Mouse (Mus musculus): ENCODE data around the gene Homer3. TPM values are rescaled to one million over a fixed set of nuclear protein-coding genes. Genes with fewer than 3 reads are reported as not detected.

Gene Homer3
- total and polyA plus RNA-seq, 2 experiments from 2014 or later, result 21.2 to 40.3 TPM

- WGBS, result 79% methylated on average over 5 of the region's 5 CpGs
- Histone ChIP-seq H3K36me3 (ENCODE audit: insufficient read depth, low read length) (peaks cover 20% of the 10 kb centered on the region; the same call in 1 of the 2 replicates), H3K27me3 (ENCODE audit: insufficient read depth, low read length) (no peaks in the 10 kb centered on the region), H3K27ac (peak overlapping the region; percentile 97; the same call in 1 of the 2 replicates), H3K4me1 (ENCODE audit: insufficient read depth, low read length) (peaks cover 25% of the 10 kb centered on the region), H3K4me3 (ENCODE audit: low read length) (no peak overlapping the region), H3K9ac (replicated peaks; ENCODE audit: low read length) (peak overlapping the region; percentile 92; the same call in 1 of the 2 replicates), H3K9me3 (ENCODE audit: low read length) (no peaks in the 10 kb centered on the region), H3K4me2 (ENCODE audit: low read depth, low read length) (peak overlapping the region; percentile 82; the same call in 1 of the 2 replicates)
- ATAC-seq (no peak), DNase-seq (ENCODE audit: low spot score) (no peak)
- no peak for TF ChIP-seq CTCF (IDR thresholded peaks at IDR 0.05; ENCODE audit: low read depth)
These were observed 35.2 kb downstream of the Homer3 start for GRCm38 (mm10) chr8:70317872-70318271.

- Histone ChIP-seq H3K27me3 (ENCODE audit: insufficient read depth, low read length) (no peaks in the 10 kb centered on the region), H3K4me1 (ENCODE audit: insufficient read depth, low read length) (no peaks in the 10 kb centered on the region), H3K9ac (replicated peaks; ENCODE audit: low read length) (no peak overlapping the region), H3K9me3 (ENCODE audit: low read length) (no peaks in the 10 kb centered on the region), H3K36me3 (ENCODE audit: insufficient read depth, low read length) (peaks cover 24% of the 10 kb centered on the region; the same call in 1 of the 2 replicates), H3K27ac (no peak overlapping the region), H3K4me2 (ENCODE audit: low read depth, low read length) (no peak overlapping the region), H3K4me3 (ENCODE audit: low read length) (no peak overlapping the region)
- 94% methylated on average over 3 of the region's 3 CpGs for WGBS
- DNase-seq (ENCODE audit: low spot score) (no peak), ATAC-seq (no peak)
- peak; percentile 21; the same call in 1 of the 2 replicates for TF ChIP-seq CTCF (IDR thresholded peaks at IDR 0.05; ENCODE audit: low read depth)
These were observed 41.1 kb downstream of the Homer3 start for GRCm38 (mm10) chr8:70323716-70324115.

GRCm38 (mm10) chr8:70327512-70327911 lies 44.9 kb downstream of the Homer3 start:
- peaks cover 28% of the 10 kb centered on the region; the same call in 1 of the 2 replicates for H3K36me3 ChIP-seq (ENCODE audit: insufficient read depth, low read length)
- no peaks in the 10 kb centered on the region for H3K27me3 ChIP-seq (ENCODE audit: insufficient read depth, low read length)
- 89% methylated on average over 6 of the region's 6 CpGs for WGBS
- H3K27ac ChIP-seq, result no peak overlapping the region
- no peak overlapping the region for H3K4me3 ChIP-seq (ENCODE audit: low read length)
- peaks cover 5% of the 10 kb centered on the region; the same call in 1 of the 2 replicates for H3K4me1 ChIP-seq (ENCODE audit: insufficient read depth, low read length)
- TF ChIP-seq CTCF (IDR thresholded peaks at IDR 0.05; ENCODE audit: low read depth), result no peak
- H3K4me2 ChIP-seq (ENCODE audit: low read depth, low read length), result no peak overlapping the region
- no peak overlapping the region for H3K9ac ChIP-seq (replicated peaks; ENCODE audit: low read length)
- ATAC-seq (no peak), DNase-seq (ENCODE audit: low spot score) (no peak)
- H3K9me3 ChIP-seq (ENCODE audit: low read length), result no peaks in the 10 kb centered on the region

GRCm38 (mm10) chr8:70329124-70329834 lies 46.7 kb downstream of the Homer3 start, which contains the start of gene Gdf1:
Gene Gdf1 (plus strand): TSS chr8:70329817.
- Histone ChIP-seq H3K4me1 (ENCODE audit: insufficient read depth, low read length) (peaks cover 5% of the 10 kb centered on the region; the same call in 1 of the 2 replicates), H3K9ac (replicated peaks; ENCODE audit: low read length) (peak within 1 kb of the TSS; percentile 9; the same call in 1 of the 2 replicates), H3K4me3 (ENCODE audit: low read length) (no peak within 1 kb of the TSS), H3K9me3 (ENCODE audit: low read length) (no peaks in the 10 kb centered on the region), H3K27me3 (ENCODE audit: insufficient read depth, low read length) (no peaks in the 10 kb centered on the region), H3K36me3 (ENCODE audit: insufficient read depth, low read length) (peaks cover 35% of the 10 kb centered on the region), H3K4me2 (ENCODE audit: low read depth, low read length) (no peak within 1 kb of the TSS), H3K27ac (peak within 1 kb of the TSS; percentile 46; the same call in 1 of the 2 replicates)
- no peak for TF ChIP-seq CTCF (IDR thresholded peaks at IDR 0.05; ENCODE audit: low read depth)
- WGBS, result 34% methylated on average over 14 of the region's 14 CpGs
- ATAC-seq, result no peak
- DNase-seq (ENCODE audit: low spot score), result no peak

GRCm38 (mm10) chr8:70329835-70330740 lies 47.5 kb downstream of the Homer3 start:
- peaks cover 42% of the 10 kb centered on the region for H3K36me3 ChIP-seq (ENCODE audit: insufficient read depth, low read length)

GRCm38 (mm10) chr8:70330741-70331364 lies 48.2 kb downstream of the Homer3 start:
- H3K4me3 ChIP-seq (ENCODE audit: low read length), result no peak overlapping the region
- 26% methylated on average over 53 of the region's 53 CpGs for WGBS
- H3K4me2 ChIP-seq (ENCODE audit: low read depth, low read length), result no peak overlapping the region

More at GRCm38 (mm10) chr8:70329835-70330740, 47.5 kb downstream of the Homer3 start:
- ATAC-seq (peak; percentile 33), DNase-seq (ENCODE audit: low spot score) (peak; percentile 26)
- WGBS, result 14% methylated on average over 45 of the region's 45 CpGs
- H3K27ac ChIP-seq, result peak overlapping the region; percentile 46; the same call in 1 of the 2 replicates
- no peaks in the 10 kb centered on the region for H3K27me3 ChIP-seq (ENCODE audit: insufficient read depth, low read length)
- H3K4me2 ChIP-seq (ENCODE audit: low read depth, low read length), result no peak overlapping the region
- H3K9me3 ChIP-seq (ENCODE audit: low read length), result no peaks in the 10 kb centered on the region
- peaks cover 5% of the 10 kb centered on the region; the same call in 1 of the 2 replicates for H3K4me1 ChIP-seq (ENCODE audit: insufficient read depth, low read length)
- no peak for TF ChIP-seq CTCF (IDR thresholded peaks at IDR 0.05; ENCODE audit: low read depth)
- peak overlapping the region; percentile 9; the same call in 1 of the 2 replicates for H3K9ac ChIP-seq (replicated peaks; ENCODE audit: low read length)
- no peak overlapping the region for H3K4me3 ChIP-seq (ENCODE audit: low read length)

More at GRCm38 (mm10) chr8:70330741-70331364, 48.2 kb downstream of the Homer3 start:
- peaks cover 5% of the 10 kb centered on the region; the same call in 1 of the 2 replicates for H3K4me1 ChIP-seq (ENCODE audit: insufficient read depth, low read length)
- DNase-seq (ENCODE audit: low spot score) (peak; percentile 84), ATAC-seq (peak; percentile 85)
- H3K9ac ChIP-seq (replicated peaks; ENCODE audit: low read length), result 0 out of 2 replicates have a peak overlapping the region, but pooled peaks have one; percentile 9
- peak; percentile 72 for TF ChIP-seq CTCF (IDR thresholded peaks at IDR 0.05; ENCODE audit: low read depth)
- no peaks in the 10 kb centered on the region for H3K27me3 ChIP-seq (ENCODE audit: insufficient read depth, low read length)
- peaks cover 49% of the 10 kb centered on the region for H3K36me3 ChIP-seq (ENCODE audit: insufficient read depth, low read length)
- H3K9me3 ChIP-seq (ENCODE audit: low read length), result no peaks in the 10 kb centered on the region
- peak overlapping the region; percentile 46 for H3K27ac ChIP-seq
